Mouse (Mus musculus): ENCODE results near the gene Lrrc26.
"Not testable (repeated sequence)": the region's sequence is repeated elsewhere in the genome, so short reads cannot be mapped to it uniquely, and the experiment has no call there.

Gene Lrrc26

DNA sequence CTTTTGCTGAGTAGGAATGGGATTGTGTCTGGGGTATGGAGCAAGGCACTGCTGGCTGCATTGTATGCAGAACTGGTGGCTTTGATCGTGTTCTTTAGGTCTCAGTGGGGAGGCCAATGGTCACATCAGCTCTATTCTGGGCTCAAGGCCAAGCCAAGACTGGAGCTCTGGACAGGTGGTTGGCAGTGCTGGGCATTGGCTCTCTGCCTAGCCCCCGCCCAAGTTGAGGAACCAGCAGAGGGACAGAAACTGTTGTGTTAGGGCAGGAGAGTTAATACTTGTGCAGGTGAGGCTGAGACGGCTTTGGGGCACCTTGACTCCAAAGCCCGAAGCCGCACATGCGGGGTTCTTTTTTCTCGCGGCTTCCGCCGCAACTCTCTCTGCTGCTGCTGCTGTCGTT lies at the start of gene Lrrc26:
Gene Lrrc26, plus strand, starts transcription at position 265 of the 400 bp plus-strand sequence.
- no peak for DNase-seq (ENCODE audit: low read depth, low spot score)

- no peak for DNase-seq (ENCODE audit: low read depth, low spot score)
Observed at GRCm38 (mm10) chr2:25240310-25240709, 49.4 kb upstream of the Lrrc26 start.

GRCm38 (mm10) chr2:25240723-25241437 lies 48.8 kb upstream of the Lrrc26 start:
- peak; percentile 85 for DNase-seq (ENCODE audit: low read depth, low spot score)

GRCm38 (mm10) chr2:25241438-25241775 lies 48.3 kb upstream of the Lrrc26 start:
- no peak for DNase-seq (ENCODE audit: low read depth, low spot score)

DNA sequence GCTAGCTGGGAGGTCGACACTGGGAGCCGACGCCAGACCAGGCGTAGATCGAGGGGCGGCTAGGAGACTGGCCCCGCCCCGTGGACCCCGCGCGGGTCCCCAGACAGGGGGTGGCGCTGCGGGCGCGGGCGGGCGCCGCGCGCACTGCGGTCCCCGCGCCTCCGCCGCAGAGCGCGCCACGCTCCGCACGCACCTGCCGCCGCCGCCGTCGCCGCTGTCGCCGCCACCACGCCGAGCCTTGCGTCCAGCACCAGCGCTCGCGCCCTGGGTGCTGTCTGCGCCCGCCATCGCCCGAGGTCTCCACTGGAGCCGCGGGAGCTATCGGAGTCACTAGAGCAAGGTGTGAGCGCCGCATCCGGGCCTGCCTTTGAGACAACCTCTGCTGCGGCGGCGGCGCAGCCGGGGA lies 47.6 kb upstream of the Lrrc26 start, which contains the start of the genes Rnf208 and Cysrt1:
Gene Rnf208, plus strand, starts transcription at position 155 of the 406 bp plus-strand sequence.
Gene Cysrt1, minus strand, starts transcription at position 352 of the 406 bp plus-strand sequence.
- DNase-seq (ENCODE audit: low read depth, low spot score) = no peak

DNA sequence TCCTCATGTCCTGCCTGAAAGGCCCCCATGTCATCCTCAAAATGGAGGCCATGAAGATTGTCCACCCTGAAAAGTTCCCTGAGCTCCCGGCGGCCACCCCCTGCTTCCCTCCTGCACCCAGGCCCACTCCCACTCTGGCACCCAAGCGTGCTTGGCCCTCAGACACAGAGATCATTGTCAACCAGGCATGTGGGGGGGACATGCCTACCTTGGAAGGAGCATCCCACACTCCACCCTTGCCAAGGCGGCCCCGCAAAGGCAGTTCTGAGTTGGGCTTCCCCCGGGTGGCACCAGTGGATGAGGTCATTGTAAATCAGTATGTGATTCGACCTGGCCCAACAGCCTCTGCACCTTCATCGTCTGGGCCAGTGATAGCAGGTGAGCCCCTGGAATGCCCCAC lies 46.4 kb upstream of the Lrrc26 start:
- no peak for DNase-seq (ENCODE audit: low read depth, low spot score)

GRCm38 (mm10) chr2:25244144-25244543 lies 45.6 kb upstream of the Lrrc26 start:
- DNase-seq (ENCODE audit: low read depth, low spot score) = no peak

GRCm38 (mm10) chr2:25246183-25247072 lies 43.3 kb upstream of the Lrrc26 start, which contains the start of gene AL732309.1:
TSS of gene AL732309.1 (minus strand) at chr2:25246863.
- DNase-seq (ENCODE audit: low read depth, low spot score) = no peak

DNA sequence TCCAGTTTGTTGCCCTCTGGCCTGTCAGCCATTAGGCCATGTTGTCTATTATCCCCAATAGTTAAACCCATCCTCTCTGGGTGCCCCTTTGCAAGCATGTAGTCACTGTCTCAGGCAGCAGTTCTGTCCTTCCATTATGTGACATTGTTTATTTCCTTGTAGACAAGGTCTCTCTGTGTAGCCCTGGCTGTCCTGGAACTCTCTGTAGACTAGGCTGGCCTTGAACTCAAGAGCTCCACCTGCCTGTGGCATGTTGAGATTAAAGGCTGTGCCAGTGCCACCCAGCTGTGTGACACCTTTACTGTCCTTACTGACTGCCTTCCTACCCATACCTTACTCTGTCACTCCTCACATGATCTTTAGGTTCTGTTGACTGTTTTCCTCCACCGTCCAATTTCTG lies 37.4 kb upstream of the Lrrc26 start:
- no peak for DNase-seq (ENCODE audit: low read depth, low spot score)

DNA sequence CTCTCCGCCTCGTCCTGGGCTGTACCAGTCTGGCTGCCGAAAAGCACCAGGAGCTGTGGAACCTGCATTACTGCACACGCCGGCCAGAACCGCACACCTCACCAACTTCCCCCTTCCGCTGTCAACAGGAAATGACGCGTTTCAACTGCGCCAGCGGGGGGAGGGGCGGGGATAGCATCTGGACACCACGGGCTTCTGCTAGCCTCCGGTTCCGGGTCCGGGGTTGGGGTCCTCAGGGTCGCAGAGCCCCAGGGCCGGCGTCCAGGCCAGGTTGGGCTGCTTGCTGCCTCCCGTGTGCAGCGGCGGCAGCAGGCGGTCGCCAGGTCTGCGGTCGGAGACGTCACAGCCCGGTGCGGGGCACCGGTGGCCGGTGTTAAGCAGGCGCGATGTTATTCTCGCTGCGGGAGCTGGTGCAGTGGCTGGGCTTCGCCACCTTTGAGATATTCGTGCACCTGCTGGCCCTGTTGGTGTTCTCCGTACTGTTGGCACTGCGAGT lies 34.4 kb upstream of the Lrrc26 start, which contains the start of gene Tmem203:
Gene Tmem203, plus strand, starts transcription at position 156 of the 496 bp plus-strand sequence.
- no peak for DNase-seq (ENCODE audit: low read depth, low spot score)

DNA sequence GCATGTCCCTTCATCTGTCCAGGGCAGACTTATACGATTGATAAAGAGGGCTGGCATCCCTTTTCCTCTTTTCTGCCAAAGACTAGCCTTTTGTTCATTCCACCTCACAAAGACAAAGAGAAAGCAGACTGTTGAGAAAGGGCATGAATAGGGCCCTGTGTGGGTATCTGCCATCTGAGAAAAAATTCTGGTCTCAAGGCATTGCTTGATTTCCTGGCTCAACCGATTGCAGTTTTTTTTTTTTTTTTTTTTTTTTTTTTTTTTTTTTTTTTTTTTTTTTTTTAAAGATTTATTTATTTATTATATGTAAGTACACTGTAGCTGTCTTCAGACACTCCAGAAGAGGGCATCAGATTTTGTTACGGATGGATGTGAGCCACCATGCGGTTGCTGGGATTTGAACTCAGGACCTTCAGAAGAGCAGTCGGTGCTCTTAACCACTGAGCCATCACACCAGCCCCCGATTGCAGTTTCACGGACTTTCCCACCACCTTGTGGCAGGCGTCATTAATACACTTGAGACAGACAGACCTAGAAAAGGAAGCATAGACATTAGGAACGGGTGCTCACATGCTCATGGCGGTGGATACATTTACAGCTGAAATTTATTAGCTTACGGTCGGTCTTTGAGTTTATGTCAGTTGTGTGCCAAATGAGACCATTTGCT lies 33.1 kb upstream of the Lrrc26 start:
- not testable (repeated sequence) for DNase-seq (ENCODE audit: low read depth, low spot score)

DNA sequence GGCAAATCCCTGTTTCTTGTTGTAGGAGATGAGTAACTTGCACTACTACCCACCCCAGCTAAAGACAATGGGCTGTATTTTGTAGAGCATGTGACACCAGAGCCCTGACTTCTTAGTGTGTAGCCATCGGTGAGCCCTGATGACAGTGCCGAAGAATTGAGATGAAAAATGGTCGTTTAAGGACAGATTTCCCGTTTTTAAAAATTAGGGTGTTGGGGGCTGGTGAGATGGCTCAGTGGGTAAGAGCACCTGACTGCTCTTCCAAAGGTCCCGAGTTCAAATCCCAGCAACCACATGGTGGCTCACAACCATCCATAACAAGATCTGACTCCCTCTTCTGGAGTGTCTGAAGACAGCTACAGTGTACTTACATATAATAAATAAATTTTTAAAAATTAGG lies 32.5 kb upstream of the Lrrc26 start:
- DNase-seq (ENCODE audit: low read depth, low spot score) = not testable (repeated sequence)

GRCm38 (mm10) chr2:25258887-25259286 lies 30.8 kb upstream of the Lrrc26 start:
- DNase-seq (ENCODE audit: low read depth, low spot score) = no peak

GRCm38 (mm10) chr2:25261870-25262269 lies 27.8 kb upstream of the Lrrc26 start:
- DNase-seq (ENCODE audit: low read depth, low spot score) = no peak

DNA sequence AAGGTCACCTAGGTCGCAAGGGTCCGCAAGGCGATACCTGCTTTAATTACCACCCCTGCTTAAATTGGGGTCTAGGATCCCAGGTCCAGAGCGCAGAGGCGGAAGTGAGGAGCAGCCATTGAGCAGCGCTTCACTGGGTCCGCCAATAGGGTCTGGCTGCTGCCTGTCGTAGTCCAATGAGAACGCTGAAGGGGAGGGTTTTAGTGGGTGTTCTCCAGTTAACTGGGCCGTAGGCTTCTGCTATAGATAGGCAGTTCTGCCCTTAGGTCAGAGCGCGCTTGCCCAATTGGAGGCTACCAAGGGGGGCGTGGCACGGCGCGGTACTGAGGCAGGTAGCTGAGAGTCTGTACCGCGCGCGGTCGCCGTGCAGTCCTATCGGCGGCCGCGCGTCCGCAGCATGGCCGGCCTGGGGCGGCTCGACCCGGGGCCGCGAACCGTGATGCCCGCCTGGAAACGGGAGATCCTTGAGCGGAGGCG lies 27.4 kb upstream of the Lrrc26 start, which contains the start of gene Tprn:
Gene Tprn, plus strand, starts transcription at position 328 of the 477 bp plus-strand sequence.
- DNase-seq (ENCODE audit: low read depth, low spot score) = peak; percentile 93

DNA sequence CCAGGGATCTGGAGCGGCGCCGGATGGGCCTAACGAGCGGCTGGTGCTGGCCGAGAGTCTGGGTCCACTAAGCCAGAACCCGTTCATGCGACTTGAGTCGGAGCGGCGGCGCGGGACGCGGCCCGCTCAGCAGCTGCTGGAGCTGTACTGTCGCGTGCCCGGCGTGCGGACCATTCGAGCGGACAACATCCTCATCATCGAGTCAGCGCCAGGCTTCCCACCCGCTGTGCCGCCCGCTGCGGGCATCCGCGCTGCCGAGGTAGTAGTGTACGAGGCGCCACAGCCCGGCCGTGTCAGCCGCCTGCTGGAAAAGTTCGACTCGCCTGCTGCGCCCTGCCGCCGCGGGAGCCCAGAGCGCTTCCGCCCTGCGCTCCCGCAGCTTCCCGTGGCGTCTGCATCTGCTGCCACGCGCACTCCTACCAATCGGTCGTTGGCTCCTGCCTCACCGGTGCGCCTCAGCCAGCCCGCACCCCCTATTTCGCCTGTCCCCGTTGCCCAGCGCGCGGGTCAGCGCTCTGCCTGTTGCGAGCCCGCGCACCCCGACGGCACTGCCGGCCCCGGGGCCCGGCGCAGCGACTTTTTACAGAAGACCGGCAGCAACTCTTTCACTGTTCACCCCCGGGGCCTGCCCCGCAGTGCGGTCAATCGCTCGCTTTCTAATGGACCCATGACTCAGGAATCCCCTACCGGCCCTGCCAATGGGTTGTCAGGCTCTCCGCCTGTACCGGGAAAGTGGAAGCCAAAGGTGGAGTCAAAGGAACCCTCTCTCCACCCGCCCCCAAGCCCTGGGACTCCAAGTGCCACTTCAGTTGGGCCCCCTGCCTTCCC lies 26.7 kb upstream of the Lrrc26 start:
- no peak for DNase-seq (ENCODE audit: low read depth, low spot score)

DNA sequence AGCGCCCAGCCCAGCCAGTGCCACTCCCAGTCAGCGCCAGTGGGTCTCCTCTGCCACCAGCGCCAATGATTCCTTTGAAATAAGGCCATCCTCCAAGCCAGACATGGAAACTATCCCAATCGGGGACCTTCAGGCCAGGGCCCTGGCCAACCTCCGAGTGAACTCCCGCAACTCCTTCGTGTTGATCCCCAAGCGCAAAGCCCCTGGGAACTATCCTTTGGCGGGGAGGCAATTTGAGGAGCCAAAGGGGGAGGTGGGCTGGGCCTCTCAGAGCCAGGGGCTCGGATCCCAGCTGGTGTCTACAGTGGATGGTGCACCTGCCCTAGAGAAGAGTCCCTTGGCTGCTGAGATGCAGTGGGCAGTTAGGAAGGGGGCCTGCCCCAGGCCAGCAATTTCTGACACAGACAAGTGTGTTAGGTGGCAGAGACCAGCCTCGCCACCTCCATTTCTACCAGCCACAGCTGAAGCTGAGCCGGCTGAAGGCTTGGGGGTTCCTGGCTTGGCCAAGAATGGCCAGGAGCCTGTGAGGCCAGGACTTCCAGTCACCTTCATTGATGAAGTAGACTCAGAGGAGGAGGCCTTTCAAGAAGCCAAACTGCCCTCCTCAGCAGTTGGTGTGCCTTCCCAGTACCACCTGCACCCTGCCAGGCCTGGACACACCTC lies 26.0 kb upstream of the Lrrc26 start:
- DNase-seq (ENCODE audit: low read depth, low spot score) = no peak

GRCm38 (mm10) chr2:25264286-25264660 lies 25.4 kb upstream of the Lrrc26 start:
- DNase-seq (ENCODE audit: low read depth, low spot score) = no peak

- DNase-seq (ENCODE audit: low read depth, low spot score) = no peak
Observed at GRCm38 (mm10) chr2:25264851-25265250, 24.9 kb upstream of the Lrrc26 start.
